Mouse (Mus musculus) layer of hippocampus, adult 9-11 months (tissue): ENCODE measurements around the gene En1.

Experiments
- DNase-seq: peaks from one replicate; pipeline ENCODE4 v3.0.0; 2022

The En1 gene

GRCm38 (mm10) chr1:120643380-120643779, 41.2 kb downstream of the En1 start:
- no peak for DNase-seq

- DNase-seq, result no peak
These were observed 41.9 kb downstream of the En1 start for GRCm38 (mm10) chr1:120643848-120644711.

DNA sequence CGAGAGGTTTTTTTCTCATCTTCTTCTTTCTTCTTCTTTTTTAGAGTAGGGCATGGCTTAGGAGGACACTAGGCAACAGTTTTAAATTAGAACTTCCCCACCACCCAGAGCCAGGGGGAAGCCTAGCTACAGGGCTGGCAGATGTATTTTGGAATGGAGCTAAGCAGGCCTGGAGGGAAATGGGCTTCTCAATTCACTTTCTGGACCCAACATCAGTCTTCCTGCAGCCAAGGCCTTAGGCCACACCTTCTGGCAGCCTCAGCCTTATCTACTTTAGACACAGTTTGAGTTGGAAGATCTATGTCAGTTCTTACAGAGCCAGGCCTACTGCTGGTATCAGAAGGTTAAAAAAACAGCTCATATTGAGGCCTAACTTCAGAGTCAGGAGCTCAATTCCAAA, 42.5 kb downstream of the En1 start:
- no peak for DNase-seq

DNA sequence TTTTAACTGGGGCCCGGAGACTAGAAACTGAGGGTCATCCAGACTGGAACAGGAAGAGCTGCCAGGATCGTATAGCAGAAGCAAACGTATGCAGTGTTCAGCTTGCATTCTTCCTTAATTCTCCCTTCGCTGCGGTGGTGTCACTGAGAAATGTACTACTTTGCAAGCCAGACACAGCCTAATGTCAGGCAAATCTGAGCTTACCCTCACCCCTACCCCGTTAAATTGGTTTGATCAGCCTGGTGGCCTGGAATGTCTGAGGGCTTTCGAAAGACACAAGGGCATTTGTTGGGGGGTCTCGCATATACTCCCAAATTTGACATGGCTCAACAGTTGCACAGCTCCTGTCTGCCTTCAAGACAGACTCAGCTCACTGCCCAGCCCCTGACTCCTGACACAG, 47.9 kb downstream of the En1 start:
- DNase-seq, result no peak

GRCm38 (mm10) chr1:120651997-120652396, 49.8 kb downstream of the En1 start:
- DNase-seq, result no peak

GRCm38 (mm10) chr1:120654950-120655396, 52.8 kb downstream of the En1 start:
- peak; percentile 37 for DNase-seq
